Mouse (Mus musculus) heart, postnatal 0 days (tissue): ENCODE measurements at regions not wholly inside any gene's neighbourhood (a gene's known extent, or its start where the extent isn't known, plus 50 kb on each side); places are given as distances from the start of the nearest gene placed in this dataset.
A peak's percentile ranks its signal among the peaks of the same experiment; 100 is the strongest.

Source experiments
- ATAC-seq: fragments of 200-750 bp; cut with Nextera tagmentation; 2 replicates; pipeline ENCODE4 v1.8.0; 2017; ENCODE audit warnings: low read depth, moderate number of reproducible peaks, moderate library complexity; ENCODE audit not compliant: insufficient read depth
- DNase-seq: peaks from one replicate; pipeline ENCODE4 v3.0.0-alpha.2; 2016; ENCODE audit warnings: low spot score
- H3K27ac ChIP-seq: fragments of 300-500 bp; sonication (generic); 2 replicates; pipeline ENCODE4 v1.5.1; 2014; ENCODE audit warnings: low read depth, mild to moderate bottlenecking
- H3K27me3 ChIP-seq: fragments of 300-500 bp; sonication (generic); 2 replicates; pipeline ENCODE4 v1.6.1; 2014; ENCODE audit warnings: low read length, mixed read lengths; ENCODE audit not compliant: control insufficient read depth, insufficient read depth
- H3K36me3 ChIP-seq: fragments of 300-500 bp; sonication (generic); replicated peaks from 2 replicates; pipeline ENCODE4 v1.6.1; 2014; ENCODE audit warnings: low read length, mixed read lengths; ENCODE audit not compliant: control insufficient read depth, insufficient read depth
- H3K4me1 ChIP-seq: fragments of 300-500 bp; sonication (generic); 2 replicates; pipeline ENCODE4 v1.6.1; 2014; ENCODE audit warnings: antibody characterized with exemption; ENCODE audit not compliant: control insufficient read depth, insufficient read depth
- H3K4me2 ChIP-seq: fragments of 300-500 bp; sonication (generic); 2 replicates; pipeline ENCODE4 v1.6.1; 2014; ENCODE audit warnings: low read depth, mild to moderate bottlenecking, low read length, moderate library complexity
- H3K4me3 ChIP-seq: fragments of 300-500 bp; sonication (generic); 2 replicates; pipeline ENCODE4 v1.5.1; 2014; ENCODE audit warnings: low read depth, low read length
- H3K9ac ChIP-seq: fragments of 300-500 bp; sonication (generic); replicated peaks from 2 replicates; pipeline ENCODE4 v1.6.1; 2014; ENCODE audit warnings: low read depth, low read length, mixed read lengths
- H3K9me3 ChIP-seq: fragments of 300-500 bp; sonication (generic); replicated peaks from 2 replicates; pipeline ENCODE4 v1.6.1; 2016; ENCODE audit warnings: low read length; ENCODE audit not compliant: control insufficient read depth
- CTCF ChIP-seq: IDR thresholded peaks from 2 replicates; pipeline ENCODE4 v1.5.1; 2016; ENCODE audit warnings: antibody characterized with exemption, control low read depth, low read depth
- EP300 ChIP-seq: IDR thresholded peaks from 2 replicates; pipeline ENCODE4 v1.6.1; 2016; ENCODE audit warnings: antibody characterized with exemption, low read depth
- WGBS: fragments of 180-500 bp; shearing (Covaris S2); extraction: QIAGEN DNeasy Blood & Tissue Kit; methylation state at CpG from one replicate; pipeline ENCODE4 v1.1.7; 2014; 5-methylcytosine and 5-hydroxymethylcytosine counted together

DNA sequence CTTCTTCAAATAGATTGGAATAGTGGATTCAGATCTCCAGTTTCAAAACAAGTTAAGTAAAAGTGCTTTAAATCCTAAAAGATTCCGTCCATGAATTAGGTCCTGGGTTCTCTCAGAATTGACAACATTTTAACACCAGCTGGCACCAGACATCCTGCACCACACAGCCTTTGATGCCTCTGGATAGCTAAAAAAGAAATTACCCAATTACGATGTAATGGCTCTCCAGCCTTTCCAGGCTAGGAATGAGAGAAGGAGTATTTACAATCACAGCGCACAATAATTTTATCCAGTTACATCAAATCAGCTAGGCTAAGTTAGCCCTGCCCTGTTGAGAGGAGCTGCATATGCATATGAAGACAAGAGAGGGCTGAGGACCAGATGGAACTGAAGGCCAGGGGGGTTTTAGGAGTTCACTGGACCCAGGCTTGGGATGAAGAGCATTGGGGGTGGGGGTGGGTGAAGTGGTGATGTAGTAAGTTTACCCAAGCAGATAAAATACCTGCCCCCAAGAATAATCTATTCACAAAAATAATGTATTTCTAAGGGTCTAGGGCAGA lies 455.8 kb upstream of the Tle4 start:
- peaks cover 6% of the 10 kb centered on the region; the same call in 1 of the 2 replicates for H3K4me1 ChIP-seq
- DNase-seq = no peak
- no peak overlapping the region for H3K9ac ChIP-seq
- no peaks in the 10 kb centered on the region for H3K36me3 ChIP-seq
- no peak overlapping the region for H3K27ac ChIP-seq
- ATAC-seq = no peak
- no peaks in the 10 kb centered on the region for H3K27me3 ChIP-seq
- TF ChIP-seq CTCF (no peak), EP300 (no peak)
- WGBS = 75% methylated on average over 3 of the region's 3 CpGs
- H3K4me3 ChIP-seq = no peak overlapping the region
- H3K9me3 ChIP-seq = no peaks in the 10 kb centered on the region
- no peak overlapping the region for H3K4me2 ChIP-seq

- Histone ChIP-seq H3K4me1 (peaks cover 9% of the 10 kb centered on the region; the same call in 1 of the 2 replicates), H3K4me3 (no peak overlapping the region), H3K4me2 (no peak overlapping the region), H3K36me3 (no peaks in the 10 kb centered on the region), H3K9ac (no peak overlapping the region), H3K27me3 (no peaks in the 10 kb centered on the region), H3K27ac (no peak overlapping the region), H3K9me3 (no peaks in the 10 kb centered on the region)
- ATAC-seq (no peak), DNase-seq (no peak)
- TF ChIP-seq CTCF (no peak), EP300 (no peak)
- 81% methylated on average over 10 of the region's 10 CpGs for WGBS
Measured at GRCm38 (mm10) chr19:15052642-15053239, 454.9 kb upstream of the Tle4 start.

DNA sequence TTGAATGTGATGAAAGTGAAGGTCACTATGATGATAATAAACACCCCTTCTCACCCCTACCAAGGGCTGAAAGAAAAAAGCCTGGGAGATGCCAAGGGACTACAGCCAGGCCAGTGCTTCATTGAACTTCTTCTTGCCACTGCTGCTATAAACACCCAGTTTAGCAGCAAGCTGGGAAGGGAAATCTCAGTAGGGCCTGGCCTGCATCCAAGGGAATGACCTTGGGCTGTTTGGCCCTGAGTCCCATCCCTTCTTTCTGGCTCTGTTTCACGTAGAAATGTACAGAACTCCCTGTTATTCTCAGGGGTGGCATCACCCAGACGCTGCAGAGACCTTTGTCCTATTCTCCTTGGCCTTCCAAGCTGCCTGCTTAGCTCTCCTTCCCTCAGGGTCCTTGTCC lies 450.0 kb upstream of the Tle4 start:
- ATAC-seq (no peak), DNase-seq (peak; percentile 16)
- H3K27me3 ChIP-seq = no peaks in the 10 kb centered on the region
- no peaks in the 10 kb centered on the region for H3K36me3 ChIP-seq
- H3K4me2 ChIP-seq = no peak overlapping the region
- H3K4me3 ChIP-seq = no peak overlapping the region
- no peaks in the 10 kb centered on the region for H3K9me3 ChIP-seq
- H3K9ac ChIP-seq = no peak overlapping the region
- WGBS = 35% methylated on average over 2 of the region's 2 CpGs
- H3K27ac ChIP-seq = no peak overlapping the region
- peaks cover 9% of the 10 kb centered on the region; the same call in 1 of the 2 replicates for H3K4me1 ChIP-seq
- TF ChIP-seq EP300 = no peak
- TF ChIP-seq CTCF = no peak

- ATAC-seq (no peak), DNase-seq (no peak)
- Histone ChIP-seq H3K9ac (no peak overlapping the region), H3K9me3 (no peaks in the 10 kb centered on the region), H3K36me3 (no peaks in the 10 kb centered on the region), H3K27me3 (no peaks in the 10 kb centered on the region), H3K4me3 (no peak overlapping the region), H3K4me1 (peaks cover 9% of the 10 kb centered on the region; the same call in 1 of the 2 replicates), H3K4me2 (no peak overlapping the region), H3K27ac (no peak overlapping the region)
- TF ChIP-seq CTCF (no peak), EP300 (no peak)
- WGBS = 82% methylated on average over 4 of the region's 4 CpGs
Measured at GRCm38 (mm10) chr19:15047306-15047868, 449.5 kb upstream of the Tle4 start.

- 6% methylated on average over 3 of the region's 3 CpGs for WGBS
- Histone ChIP-seq H3K4me1 (no peaks in the 10 kb centered on the region), H3K9me3 (no peaks in the 10 kb centered on the region), H3K9ac (no peak overlapping the region), H3K36me3 (no peaks in the 10 kb centered on the region), H3K4me3 (no peak overlapping the region), H3K27me3 (no peaks in the 10 kb centered on the region), H3K4me2 (no peak overlapping the region), H3K27ac (no peak overlapping the region)
- TF ChIP-seq EP300 (no peak), CTCF (peak; percentile 77)
- DNase-seq = peak; percentile 41
- no peak for ATAC-seq
Measured at GRCm38 (mm10) chr19:15035554-15035953, 437.7 kb upstream of the Tle4 start.

DNA sequence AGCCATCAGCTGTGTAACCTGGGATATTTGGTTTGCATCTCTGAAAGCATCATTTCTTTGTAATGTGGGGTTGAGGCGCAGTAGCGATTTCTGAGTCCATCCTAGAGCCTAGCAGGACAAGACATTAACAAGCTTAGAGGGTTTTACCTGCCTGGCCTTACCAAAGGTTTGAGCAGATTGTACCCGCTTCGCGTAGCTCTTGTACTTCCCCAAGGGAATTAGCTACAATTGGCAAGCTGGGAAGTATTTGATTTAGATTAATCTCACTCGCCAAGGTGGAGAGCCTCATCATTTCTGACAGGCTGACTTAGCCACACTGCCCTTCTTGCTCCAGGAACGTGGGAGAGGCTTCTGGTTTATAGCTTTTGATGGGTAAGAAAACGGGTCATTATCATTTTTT lies 436.1 kb upstream of the Tle4 start:
- WGBS = 74% methylated on average over 8 of the region's 8 CpGs
- DNase-seq = no peak
- Histone ChIP-seq H3K27me3 (no peaks in the 10 kb centered on the region), H3K4me2 (no peak overlapping the region), H3K4me3 (no peak overlapping the region), H3K9ac (no peak overlapping the region), H3K4me1 (no peaks in the 10 kb centered on the region), H3K27ac (no peak overlapping the region), H3K9me3 (no peaks in the 10 kb centered on the region), H3K36me3 (no peaks in the 10 kb centered on the region)
- TF ChIP-seq EP300 (no peak), CTCF (no peak)
- ATAC-seq = no peak
